Mouse (Mus musculus) kidney, postnatal 0 days (tissue): ENCODE results near the gene Meioc. TPM values are rescaled to one million over a fixed set of nuclear protein-coding genes. Genes with fewer than 3 reads are reported as not detected.
A peak's percentile ranks its signal among the peaks of the same experiment; 100 is the strongest.
"Not testable (repeated sequence)": the region's sequence is repeated elsewhere in the genome, so short reads cannot be mapped to it uniquely, and the experiment has no call there.

ENCODE experiments used
- ATAC-seq: fragments of 200-750 bp; cut with Nextera tagmentation; replicated peaks from 2 replicates; pipeline ENCODE4 v1.8.0; 2017; ENCODE audit warnings: low read depth, moderate number of reproducible peaks, moderate TSS enrichment, moderate library complexity; ENCODE audit not compliant: low FRiP score
- DNase-seq: peaks from one replicate; pipeline ENCODE4 v3.0.0-alpha.2; 2016; ENCODE audit warnings: low spot score
- H3K27ac ChIP-seq: fragments of 300-500 bp; sonication (generic); 2 replicates; pipeline ENCODE4 v1.5.1; 2014; ENCODE audit warnings: mild to moderate bottlenecking
- H3K27me3 ChIP-seq: fragments of 300-500 bp; sonication (generic); 2 replicates; pipeline ENCODE4 v1.6.1; 2014; ENCODE audit warnings: low read length, mixed read lengths; ENCODE audit not compliant: insufficient read depth
- H3K36me3 ChIP-seq: fragments of 300-500 bp; sonication (generic); 2 replicates; pipeline ENCODE4 v1.6.1; 2014; ENCODE audit warnings: low read length, mixed read lengths; ENCODE audit not compliant: insufficient read depth
- H3K4me1 ChIP-seq: fragments of 300-500 bp; sonication (generic); replicated peaks from 2 replicates; pipeline ENCODE4 v1.6.1; 2014; ENCODE audit warnings: antibody characterized with exemption, low read length, mixed read lengths; ENCODE audit not compliant: insufficient read depth
- H3K4me2 ChIP-seq: fragments of 300-500 bp; sonication (generic); 2 replicates; pipeline ENCODE4 v1.6.1; 2014; ENCODE audit warnings: mild to moderate bottlenecking, low read length, moderate library complexity, mixed read lengths
- H3K4me3 ChIP-seq: fragments of 300-500 bp; sonication (generic); replicated peaks from 2 replicates; pipeline ENCODE4 v1.5.1; 2014; ENCODE audit warnings: low read depth, low read length
- H3K9ac ChIP-seq: fragments of 300-500 bp; sonication (generic); 2 replicates; pipeline ENCODE4 v1.6.1; 2014; ENCODE audit warnings: low read depth, low read length
- H3K9me3 ChIP-seq: fragments of 300-500 bp; sonication (generic); replicated peaks from 2 replicates; pipeline ENCODE4 v1.6.1; 2016; ENCODE audit warnings: low read length, inconsistent platforms, mixed read lengths
- CTCF ChIP-seq: IDR thresholded peaks from 2 replicates; pipeline ENCODE4 v1.5.1; 2016; ENCODE audit warnings: antibody characterized with exemption, low read depth, mild to moderate bottlenecking, moderate library complexity
- WGBS: fragments of 180-500 bp; shearing (Covaris S2); extraction: QIAGEN DNeasy Blood & Tissue Kit; methylation state at CpG from one replicate; pipeline ENCODE4 v1.1.7; 2014; 5-methylcytosine and 5-hydroxymethylcytosine counted together
- microRNA-seq: library from miRNA; unstranded; fragments of <30 nt; microRNA quantifications from one replicate; pipeline ENCODE4, GENCODE M21; 2016
- polyA plus RNA-seq: library from polyadenylated mRNA; unstranded; fragments of >200 nt; fragmentation: Nextera tagmentation; extraction: Ambion mirVana; gene quantifications from 2 replicates; pipeline ENCODE4 v1.2.1, GENCODE M21; 2015

Gene Meioc
- polyA plus RNA-seq, 1 experiment from 2014 or later: 0.32 TPM

GRCm38 (mm10) chr11:102712411-102712810, 48.9 kb downstream of the Meioc start:
- ATAC-seq (no peak), DNase-seq (no peak)
- Histone ChIP-seq H3K27me3 (no peaks in the 10 kb centered on the region), H3K27ac (no peak overlapping the region), H3K36me3 (no peaks in the 10 kb centered on the region), H3K4me3 (no peak overlapping the region), H3K9ac (no peak overlapping the region), H3K9me3 (no peaks in the 10 kb centered on the region), H3K4me2 (no peak overlapping the region), H3K4me1 (no peaks in the 10 kb centered on the region)
- WGBS: 94% methylated on average over 4 of the region's 4 CpGs
- no peak for TF ChIP-seq CTCF

- H3K9ac ChIP-seq, H3K27me3 ChIP-seq, H3K9me3 ChIP-seq, ATAC-seq, H3K4me3 ChIP-seq, DNase-seq, H3K36me3 ChIP-seq, H3K27ac ChIP-seq, H3K4me1 ChIP-seq, H3K4me2 ChIP-seq: not testable (repeated sequence)
- 85% methylated on average over 2 of the region's 2 CpGs for WGBS
- TF ChIP-seq CTCF: peak; percentile 43
These were observed 51.1 kb downstream of the Meioc start for GRCm38 (mm10) chr11:102714578-102714977.

- Histone ChIP-seq H3K9me3 (no peaks in the 10 kb centered on the region; the same call in 1 of the 2 replicates), H3K36me3 (no peaks in the 10 kb centered on the region), H3K4me1 (no peaks in the 10 kb centered on the region), H3K27me3 (no peaks in the 10 kb centered on the region), H3K4me3 (no peak overlapping the region), H3K9ac (no peak overlapping the region), H3K4me2 (no peak overlapping the region), H3K27ac (no peak overlapping the region)
- ATAC-seq (no peak), DNase-seq (no peak)
- 79% methylated on average over 7 of the region's 7 CpGs for WGBS
- no peak for TF ChIP-seq CTCF
These were observed 52.6 kb downstream of the Meioc start for GRCm38 (mm10) chr11:102716135-102716534.

- no peaks in the 10 kb centered on the region for H3K27me3 ChIP-seq
- H3K9me3 ChIP-seq: no peaks in the 10 kb centered on the region
- H3K9ac ChIP-seq: no peak overlapping the region
- DNase-seq (no peak), ATAC-seq (no peak)
- no peak overlapping the region for H3K27ac ChIP-seq
- TF ChIP-seq CTCF: peak; percentile 61
- no peak overlapping the region for H3K4me3 ChIP-seq
- WGBS: 25% methylated on average over 3 of the region's 3 CpGs
- H3K4me1 ChIP-seq: no peaks in the 10 kb centered on the region
- H3K4me2 ChIP-seq: no peak overlapping the region
- no peaks in the 10 kb centered on the region for H3K36me3 ChIP-seq
These were observed 62.1 kb downstream of the Meioc start for GRCm38 (mm10) chr11:102725574-102725973.

GRCm38 (mm10) chr11:102728614-102729013, 65.1 kb downstream of the Meioc start:
- no peak overlapping the region for H3K9ac ChIP-seq
- DNase-seq: peak; percentile 88
- no peak for ATAC-seq
- WGBS: 34% methylated on average over 7 of the region's 7 CpGs
- no peaks in the 10 kb centered on the region for H3K4me1 ChIP-seq
- H3K36me3 ChIP-seq: no peaks in the 10 kb centered on the region
- no peaks in the 10 kb centered on the region for H3K27me3 ChIP-seq
- H3K27ac ChIP-seq: no peak overlapping the region
- H3K4me2 ChIP-seq: no peak overlapping the region
- peak; percentile 71 for TF ChIP-seq CTCF
- H3K9me3 ChIP-seq: no peaks in the 10 kb centered on the region
- no peak overlapping the region for H3K4me3 ChIP-seq

- no peaks in the 10 kb centered on the region for H3K27me3 ChIP-seq
- H3K4me1 ChIP-seq: no peaks in the 10 kb centered on the region
- H3K4me2 ChIP-seq: no peak overlapping the region
- ATAC-seq (no peak), DNase-seq (no peak)
- no peaks in the 10 kb centered on the region for H3K36me3 ChIP-seq
- no peak for TF ChIP-seq CTCF
- 83% methylated on average over 3 of the region's 3 CpGs for WGBS
- H3K9ac ChIP-seq: no peak overlapping the region
- no peak overlapping the region for H3K4me3 ChIP-seq
- no peaks in the 10 kb centered on the region for H3K9me3 ChIP-seq
- no peak overlapping the region for H3K27ac ChIP-seq
These were observed 66.3 kb downstream of the Meioc start for GRCm38 (mm10) chr11:102729835-102730234.

GRCm38 (mm10) chr11:102731366-102731765, 67.8 kb downstream of the Meioc start:
- Histone ChIP-seq H3K4me2 (no peak overlapping the region), H3K9ac (no peak overlapping the region), H3K27ac (no peak overlapping the region), H3K4me1 (no peaks in the 10 kb centered on the region), H3K36me3 (no peaks in the 10 kb centered on the region), H3K27me3 (no peaks in the 10 kb centered on the region), H3K9me3 (no peaks in the 10 kb centered on the region), H3K4me3 (no peak overlapping the region)
- WGBS: 80% methylated on average over 6 of the region's 6 CpGs
- no peak for TF ChIP-seq CTCF
- ATAC-seq (no peak), DNase-seq (no peak)

Small RNAs within 50 kb of the gene (microRNA-seq; reads per million reads assigned to microRNA genes)
- gene Gm22920: not detected

Other genes with a start within 250 kb of the Meioc start
- gene Grn, start 233.4 kb upstream of the Meioc start, polyA plus RNA-seq: 191 and 209 TPM in 2 replicates
- 5.9 and 6.4 TPM in 2 replicates for gene Fam171a2, start 216.0 kb upstream of the Meioc start, polyA plus RNA-seq
- 12.1 and 12.9 TPM in 2 replicates for gene Itga2b, start 193.6 kb upstream of the Meioc start, polyA plus RNA-seq
- 25.1 and 29.6 TPM in 2 replicates for gene Gpatch8, start 107.3 kb upstream of the Meioc start, polyA plus RNA-seq
- gene Gm11627, start 84.3 kb upstream of the Meioc start, polyA plus RNA-seq: 8.6 and 8.9 TPM in 2 replicates
- 21.8 and 25.9 TPM in 2 replicates for gene Fzd2, start 59.3 kb upstream of the Meioc start, polyA plus RNA-seq
- gene Ccdc43, start 34.1 kb downstream of the Meioc start, polyA plus RNA-seq: 35.3 and 42.8 TPM in 2 replicates
- 5.9 and 7.7 TPM in 2 replicates for gene Adam11, start 97.7 kb downstream of the Meioc start, polyA plus RNA-seq
- gene Gjc1, start 156.0 kb downstream of the Meioc start, polyA plus RNA-seq: 44.2 and 47.1 TPM in 2 replicates
- gene Higd1b, start 172.1 kb downstream of the Meioc start, polyA plus RNA-seq: 2.9 and 3.0 TPM in 2 replicates
- 127 and 140 TPM in 2 replicates for gene Eftud2, start 217.3 kb downstream of the Meioc start, polyA plus RNA-seq
- 1.8 and 2.1 TPM in 2 replicates for gene Ccdc103, start 217.5 kb downstream of the Meioc start, polyA plus RNA-seq
- gene Fam187a, start 221.5 kb downstream of the Meioc start, polyA plus RNA-seq: 0.11 TPM in 1 of 2 replicates, not detected in the other
- 0.20 and 0.33 TPM in 2 replicates for gene Gfap, start 237.2 kb downstream of the Meioc start, polyA plus RNA-seq